Mouse (Mus musculus) right cerebral cortex, postnatal 14 days (tissue): ENCODE measurements around the gene Tnik.

Experiments
- DNase-seq: peaks from one replicate; pipeline ENCODE4 v3.0.0; 2022

Tnik gene

GRCm38 (mm10) chr3:28263002-28263947 lies at the start of gene Tnik:
Gene Tnik, plus strand, starts transcription at chr3:28263214.
- peak; percentile 86 for DNase-seq

GRCm38 (mm10) chr3:28214886-28215311 lies 48.1 kb upstream of the Tnik start:
- DNase-seq, result no peak

GRCm38 (mm10) chr3:28217001-28217400 lies 46.0 kb upstream of the Tnik start:
- DNase-seq, result no peak

GRCm38 (mm10) chr3:28219533-28219932 lies 43.5 kb upstream of the Tnik start:
- no peak for DNase-seq

- no peak for DNase-seq
Measured at GRCm38 (mm10) chr3:28219964-28220363, 43.0 kb upstream of the Tnik start.

GRCm38 (mm10) chr3:28224437-28225356 lies 38.3 kb upstream of the Tnik start:
- DNase-seq, result no peak

- DNase-seq, result no peak
Measured at GRCm38 (mm10) chr3:28225357-28225905, 37.6 kb upstream of the Tnik start.

GRCm38 (mm10) chr3:28226181-28226580 lies 36.8 kb upstream of the Tnik start:
- DNase-seq, result no peak

- DNase-seq, result no peak
Measured at GRCm38 (mm10) chr3:28228930-28229329, 34.1 kb upstream of the Tnik start.

- no peak for DNase-seq
Measured at GRCm38 (mm10) chr3:28229503-28229902, 33.5 kb upstream of the Tnik start.

- no peak for DNase-seq
Measured at GRCm38 (mm10) chr3:28232885-28233284, 30.1 kb upstream of the Tnik start.

- no peak for DNase-seq
Measured at GRCm38 (mm10) chr3:28234179-28234578, 28.8 kb upstream of the Tnik start.

- no peak for DNase-seq
Measured at GRCm38 (mm10) chr3:28236689-28237088, 26.3 kb upstream of the Tnik start.

GRCm38 (mm10) chr3:28238136-28238535 lies 24.9 kb upstream of the Tnik start:
- no peak for DNase-seq

- no peak for DNase-seq
Measured at GRCm38 (mm10) chr3:28242561-28242960, 20.5 kb upstream of the Tnik start.

- DNase-seq, result no peak
Measured at GRCm38 (mm10) chr3:28244244-28244890, 18.6 kb upstream of the Tnik start.

- DNase-seq, result no peak
Measured at GRCm38 (mm10) chr3:28248255-28248957, 14.6 kb upstream of the Tnik start.

GRCm38 (mm10) chr3:28255711-28256110 lies 7.3 kb upstream of the Tnik start:
- DNase-seq, result no peak

GRCm38 (mm10) chr3:28262371-28263001 lies 528 bp upstream of the Tnik start:
- DNase-seq, result peak; percentile 61

- peak; percentile 28 for DNase-seq
Measured at GRCm38 (mm10) chr3:28263948-28264840, 1.2 kb downstream of the Tnik start.

- no peak for DNase-seq
Measured at GRCm38 (mm10) chr3:28264841-28265150, 1.8 kb downstream of the Tnik start.
